Mouse (Mus musculus): ENCODE data around the gene Myo5a. TPM values are rescaled to one million over a fixed set of nuclear protein-coding genes. Genes with fewer than 3 reads are reported as not detected.
A peak's percentile ranks its signal among the peaks of the same experiment; 100 is the strongest.

The Myo5a gene
- total and polyA plus RNA-seq, 3 experiments = 2.5 to 11.9 (median 9.4) TPM

DNA sequence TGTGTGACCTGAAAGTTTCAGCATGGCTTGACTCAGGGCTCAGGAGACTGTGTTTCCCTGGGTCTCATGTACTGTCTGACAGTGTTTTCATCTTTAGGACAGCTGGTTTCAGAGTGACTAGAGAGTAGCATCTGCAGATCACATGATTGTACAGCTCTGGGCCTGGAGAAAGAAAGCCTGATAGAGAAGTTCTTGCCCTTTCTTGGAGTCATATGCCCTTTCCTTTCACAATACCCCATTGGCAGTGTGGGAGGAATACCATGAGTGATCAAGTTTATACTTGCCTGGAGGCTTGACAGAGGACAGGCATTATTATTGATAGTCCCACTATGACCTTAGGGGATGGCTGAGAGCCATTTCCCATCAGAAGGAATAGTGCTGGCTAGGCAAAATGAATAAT, 6.4 kb downstream of the Myo5a start:
- TF ChIP-seq POLR2A (IDR thresholded peaks at IDR 0.05; ENCODE audit: insufficient read depth, low read depth, low read length) (no peak), EP300 (IDR thresholded peaks at IDR 0.05; ENCODE audit: insufficient read depth, low read depth, low read length) (no peak), CTCF (IDR thresholded peaks at IDR 0.05) (no peak)
- H3K79me2 ChIP-seq (replicated peaks; ENCODE audit: control insufficient read depth, insufficient read depth, low read length) = no peaks in the 10 kb centered on the region; the same call in 1 of the 2 replicates

DNA sequence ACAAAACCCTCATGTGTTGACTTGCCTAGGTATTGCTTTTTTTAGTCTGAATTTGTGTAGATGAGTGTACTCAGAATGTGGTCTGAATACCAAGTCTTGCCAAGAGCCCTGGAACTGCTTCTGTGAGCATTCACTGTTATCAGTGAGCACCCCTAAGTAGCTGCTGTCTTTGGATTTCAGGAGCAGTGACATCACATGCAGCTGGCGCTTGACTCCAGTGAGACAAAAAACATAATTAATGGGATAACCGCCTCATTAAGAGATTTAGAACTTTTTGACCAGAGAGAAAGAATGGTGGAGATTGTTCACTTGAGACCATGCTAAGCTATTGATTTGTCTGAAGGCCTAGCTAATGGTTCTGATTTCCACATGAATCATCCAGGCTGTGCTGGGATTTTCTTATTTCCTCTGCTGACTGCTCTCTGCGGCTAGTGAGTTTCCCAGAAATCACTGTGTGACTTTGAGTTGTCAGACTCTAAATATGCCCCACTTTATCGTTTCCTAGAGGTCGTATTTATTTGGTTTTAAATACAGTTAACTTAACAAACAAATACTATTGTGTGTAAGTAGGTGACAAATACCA, 14.5 kb downstream of the Myo5a start:
- DNase-seq = no peak
- Histone ChIP-seq H3K27me3 (ENCODE audit: control insufficient read depth, insufficient read depth, low read length) (no peaks in the 10 kb centered on the region), H3K27ac (no peak overlapping the region), H3K9ac (ENCODE audit: low read depth, low read length) (no peak overlapping the region), H3K4me1 (ENCODE audit: control insufficient read depth, insufficient read depth, low read length) (peaks cover 1% of the 10 kb centered on the region), H3K36me3 (ENCODE audit: control insufficient read depth, insufficient read depth, low read length) (no peaks in the 10 kb centered on the region), H3K4me3 (no peak overlapping the region), H3K79me2 (replicated peaks; ENCODE audit: control insufficient read depth, insufficient read depth, low read length) (no peaks in the 10 kb centered on the region)
- WGBS = 56% methylated on average over 5 of the region's 5 CpGs
- TF ChIP-seq POLR2A (IDR thresholded peaks at IDR 0.05; ENCODE audit: insufficient read depth, low read depth, low read length) (no peak), EP300 (IDR thresholded peaks at IDR 0.05; ENCODE audit: insufficient read depth, low read depth, low read length) (no peak), CTCF (IDR thresholded peaks at IDR 0.05) (no peak)
- intact Hi-C loops (cut with DNase I) = loop anchor here (5.0 kb wide), 1 partner anchor 77 kb away; no protein-coding TSS in a partner anchor

More for the DNA sequence above, 6.4 kb downstream of the Myo5a start:
- H3K36me3 ChIP-seq (ENCODE audit: control insufficient read depth, insufficient read depth, low read length) = no peaks in the 10 kb centered on the region
- H3K4me1 ChIP-seq (ENCODE audit: control insufficient read depth, insufficient read depth, low read length) = no peaks in the 10 kb centered on the region
- H3K4me3 ChIP-seq = no peak overlapping the region
- no peak for DNase-seq
- H3K27ac ChIP-seq = no peak overlapping the region
- H3K9ac ChIP-seq (ENCODE audit: low read depth, low read length) = no peak overlapping the region
- no peaks in the 10 kb centered on the region for H3K27me3 ChIP-seq (ENCODE audit: control insufficient read depth, insufficient read depth, low read length)
- intact Hi-C loops (cut with DNase I) = no loop called here

DNA sequence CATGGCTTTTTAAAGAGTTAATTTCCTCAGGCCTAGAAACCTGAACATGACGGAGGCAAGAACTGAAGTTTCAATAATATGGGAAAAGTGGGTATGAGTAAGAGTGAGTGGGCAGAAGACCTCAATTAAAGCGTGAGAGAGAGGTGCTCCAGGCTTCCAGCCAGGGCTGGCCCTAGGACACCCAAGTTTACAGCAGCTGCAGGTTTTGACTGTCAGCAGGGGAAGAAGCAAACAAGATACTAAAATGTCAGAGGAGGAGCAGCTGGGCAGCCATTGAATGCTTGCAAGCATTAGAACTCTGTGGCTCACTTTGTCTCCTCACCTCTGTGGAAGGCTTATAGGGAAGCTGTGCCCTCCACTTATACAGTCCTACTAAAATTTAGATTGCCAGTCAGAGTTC, 17.0 kb downstream of the Myo5a start:
- peak overlapping the region; percentile 45 for H3K27ac ChIP-seq
- DNase-seq = peak in 1 of 2 experiments; percentile 25
- H3K79me2 ChIP-seq (replicated peaks; ENCODE audit: control insufficient read depth, insufficient read depth, low read length) = no peaks in the 10 kb centered on the region
- H3K4me3 ChIP-seq = no peak overlapping the region
- TF ChIP-seq POLR2A (IDR thresholded peaks at IDR 0.05; ENCODE audit: insufficient read depth, low read depth, low read length) (no peak), CTCF (IDR thresholded peaks at IDR 0.05) (no peak), EP300 (IDR thresholded peaks at IDR 0.05; ENCODE audit: insufficient read depth, low read depth, low read length) (no peak)
- H3K36me3 ChIP-seq (ENCODE audit: control insufficient read depth, insufficient read depth, low read length) = no peaks in the 10 kb centered on the region
- no peaks in the 10 kb centered on the region for H3K27me3 ChIP-seq (ENCODE audit: control insufficient read depth, insufficient read depth, low read length)
- peak overlapping the region; percentile 48; the same call in 1 of the 2 replicates for H3K9ac ChIP-seq (ENCODE audit: low read depth, low read length)
- H3K4me1 ChIP-seq (ENCODE audit: control insufficient read depth, insufficient read depth, low read length) = peaks cover 1% of the 10 kb centered on the region
- WGBS = 44% methylated on average over 2 of the region's 2 CpGs
- intact Hi-C loops (cut with DNase I) = loop anchor here (5.0 kb wide), 1 partner anchor 74 kb away; no protein-coding TSS in a partner anchor

DNA sequence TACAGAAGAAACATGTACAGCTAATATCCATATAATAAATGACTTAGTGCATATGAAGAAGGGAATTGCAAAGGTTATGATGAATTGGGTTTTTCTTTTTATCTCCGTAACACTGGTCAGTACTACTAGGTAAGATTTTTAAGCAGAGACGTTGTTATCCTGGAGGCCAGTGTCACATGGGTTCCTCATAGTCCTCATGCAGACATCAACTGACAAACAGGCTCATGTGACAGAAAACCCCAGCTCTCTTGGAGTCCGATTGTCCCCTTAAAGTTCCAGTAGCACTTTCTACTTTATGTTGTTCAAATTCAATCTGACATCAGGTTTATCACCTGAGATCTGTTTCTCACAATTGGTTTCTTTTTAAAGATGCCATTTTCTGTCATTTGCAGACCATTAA, 18.5 kb downstream of the Myo5a start:
- Histone ChIP-seq H3K4me1 (ENCODE audit: control insufficient read depth, insufficient read depth, low read length) (peaks cover 1% of the 10 kb centered on the region), H3K4me3 (no peak overlapping the region), H3K36me3 (ENCODE audit: control insufficient read depth, insufficient read depth, low read length) (no peaks in the 10 kb centered on the region), H3K79me2 (replicated peaks; ENCODE audit: control insufficient read depth, insufficient read depth, low read length) (no peaks in the 10 kb centered on the region), H3K27me3 (ENCODE audit: control insufficient read depth, insufficient read depth, low read length) (no peaks in the 10 kb centered on the region), H3K9ac (ENCODE audit: low read depth, low read length) (no peak overlapping the region), H3K27ac (no peak overlapping the region)
- TF ChIP-seq POLR2A (IDR thresholded peaks at IDR 0.05; ENCODE audit: insufficient read depth, low read depth, low read length) (no peak), EP300 (IDR thresholded peaks at IDR 0.05; ENCODE audit: insufficient read depth, low read depth, low read length) (no peak), CTCF (IDR thresholded peaks at IDR 0.05) (no peak)
- WGBS = 67% methylated on average over 3 of the region's 3 CpGs
- DNase-seq = no peak
- intact Hi-C loops (cut with DNase I) = loop anchor here (5.0 kb wide), 1 partner anchor 73 kb away; no protein-coding TSS in a partner anchor

- no peak for DNase-seq
Measured at GRCm38 (mm10) chr9:75092134-75092533, 21.3 kb downstream of the Myo5a start.

GRCm38 (mm10) chr9:75094762-75095161, 23.9 kb downstream of the Myo5a start:
- H3K9ac ChIP-seq (ENCODE audit: low read depth, low read length) = no peak overlapping the region
- DNase-seq = no peak
- peaks cover 1% of the 10 kb centered on the region for H3K4me1 ChIP-seq (ENCODE audit: control insufficient read depth, insufficient read depth, low read length)
- H3K27me3 ChIP-seq (ENCODE audit: control insufficient read depth, insufficient read depth, low read length) = no peaks in the 10 kb centered on the region
- no peaks in the 10 kb centered on the region for H3K36me3 ChIP-seq (ENCODE audit: control insufficient read depth, insufficient read depth, low read length)
- WGBS = 66% methylated on average over 3 of the region's 3 CpGs
- no peak for TF ChIP-seq POLR2A (IDR thresholded peaks at IDR 0.05; ENCODE audit: insufficient read depth, low read depth, low read length)
- no peak for TF ChIP-seq EP300 (IDR thresholded peaks at IDR 0.05; ENCODE audit: insufficient read depth, low read depth, low read length)
- no peak for TF ChIP-seq CTCF (IDR thresholded peaks at IDR 0.05)
- no peaks in the 10 kb centered on the region for H3K79me2 ChIP-seq (replicated peaks; ENCODE audit: control insufficient read depth, insufficient read depth, low read length)
- H3K27ac ChIP-seq = no peak overlapping the region
- no peak overlapping the region for H3K4me3 ChIP-seq
- intact Hi-C loops (cut with DNase I) = no loop called here

More at GRCm38 (mm10) chr9:75092134-75092533, 21.3 kb downstream of the Myo5a start:
- H3K36me3 ChIP-seq (ENCODE audit: control insufficient read depth, insufficient read depth, low read length) = no peaks in the 10 kb centered on the region
- no peak overlapping the region for H3K4me3 ChIP-seq
- H3K4me1 ChIP-seq (ENCODE audit: control insufficient read depth, insufficient read depth, low read length) = peaks cover 1% of the 10 kb centered on the region
- H3K79me2 ChIP-seq (replicated peaks; ENCODE audit: control insufficient read depth, insufficient read depth, low read length) = no peaks in the 10 kb centered on the region
- H3K9ac ChIP-seq (ENCODE audit: low read depth, low read length) = no peak overlapping the region
- H3K27me3 ChIP-seq (ENCODE audit: control insufficient read depth, insufficient read depth, low read length) = no peaks in the 10 kb centered on the region
- intact Hi-C loops (cut with DNase I) = no loop called here
- no peak overlapping the region for H3K27ac ChIP-seq
- TF ChIP-seq POLR2A (IDR thresholded peaks at IDR 0.05; ENCODE audit: insufficient read depth, low read depth, low read length) (no peak), CTCF (IDR thresholded peaks at IDR 0.05) (no peak), EP300 (IDR thresholded peaks at IDR 0.05; ENCODE audit: insufficient read depth, low read depth, low read length) (no peak)
- 78% methylated on average over 1 of the region's 1 CpGs for WGBS

Data from heart, adult 2 months (tissue).